Mouse (Mus musculus): ENCODE measurements around the gene Zdhhc25.

Zdhhc25 gene

DNA sequence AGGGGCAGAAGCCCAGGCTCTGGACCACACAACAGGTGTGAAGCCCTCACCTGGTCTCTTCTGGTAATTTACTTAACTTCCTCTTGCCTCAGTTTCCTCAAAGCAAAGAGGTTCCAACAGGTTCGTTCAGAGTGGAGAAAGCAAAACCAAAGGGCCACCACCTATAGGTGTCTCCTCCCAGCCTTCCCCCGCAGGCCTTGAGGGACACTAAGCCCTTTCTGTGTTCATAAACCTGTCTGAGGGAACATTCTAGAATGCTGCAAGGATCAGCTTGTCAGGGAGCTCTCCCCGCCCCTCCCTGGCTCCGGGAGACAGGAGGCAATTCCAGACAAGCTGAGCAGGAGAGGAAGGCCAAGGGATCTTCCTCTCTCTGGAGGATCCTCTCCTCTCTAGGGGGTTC lies at the start of gene Zdhhc25:
Gene Zdhhc25, plus strand, starts transcription at position 301 of the 400 bp plus-strand sequence.
- DNase-seq (ENCODE audit: low spot score in 2 of 2) = no peak

GRCm38 (mm10) chr15:88552852-88553251 lies 47.2 kb upstream of the Zdhhc25 start:
- DNase-seq (ENCODE audit: low spot score in 2 of 2) = no peak

DNA sequence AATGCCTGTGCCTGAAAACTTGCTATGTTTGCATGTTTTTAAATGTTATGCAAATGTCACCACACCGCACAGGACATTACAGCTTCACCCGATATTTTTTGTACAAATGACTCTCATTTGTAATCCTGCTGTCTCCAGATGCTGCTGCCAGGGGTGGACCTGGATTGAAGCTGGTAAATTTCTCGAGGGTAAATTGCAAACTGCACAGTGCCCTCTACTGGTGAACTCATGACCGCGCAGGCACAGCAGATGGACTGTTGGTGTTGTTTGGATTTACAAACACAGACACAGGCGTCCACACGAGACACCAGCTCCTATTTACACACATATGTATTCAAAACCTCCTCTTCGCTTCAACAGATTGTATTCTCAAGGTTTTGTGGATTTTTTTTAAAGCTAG lies 44.6 kb upstream of the Zdhhc25 start:
- DNase-seq (ENCODE audit: low spot score in 2 of 2) = peak in 1 of 2 experiments; percentile 35

- no peak for DNase-seq (ENCODE audit: low spot score in 2 of 2)
Measured at GRCm38 (mm10) chr15:88560637-88561036, 39.5 kb upstream of the Zdhhc25 start.

DNA sequence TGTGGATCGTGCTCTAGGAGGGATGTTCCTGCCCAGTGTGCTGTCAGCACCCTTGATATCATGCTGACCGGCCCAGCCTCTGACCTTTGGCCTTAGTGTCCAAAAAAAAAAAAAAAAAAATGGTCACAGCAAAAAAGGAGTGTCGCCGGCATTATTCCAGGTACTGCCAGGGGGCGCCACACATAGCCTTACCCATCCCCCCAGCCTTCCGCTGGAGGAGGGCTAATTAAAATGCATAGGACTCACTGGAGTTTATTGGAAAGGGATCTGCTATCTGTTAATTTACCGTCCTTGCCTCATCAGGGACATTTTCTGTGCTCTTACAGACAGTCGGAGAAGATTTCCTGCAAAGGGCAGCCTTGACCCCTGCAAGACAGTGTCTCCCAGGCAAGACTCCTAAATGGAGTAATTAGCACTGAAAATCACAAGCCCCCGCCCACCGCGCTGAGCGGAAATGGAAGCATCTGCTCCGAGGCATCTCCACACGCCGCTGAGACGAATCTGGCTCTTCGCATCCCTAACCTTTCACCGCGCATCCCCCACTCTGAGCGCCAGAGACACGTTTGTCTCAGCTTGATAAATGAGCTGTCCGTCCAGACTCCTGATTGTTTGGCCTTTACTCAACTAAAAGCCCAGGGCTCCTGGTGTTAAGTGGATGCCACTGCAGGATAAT lies 38.9 kb upstream of the Zdhhc25 start:
- DNase-seq (ENCODE audit: low spot score in 2 of 2) = no peak

DNA sequence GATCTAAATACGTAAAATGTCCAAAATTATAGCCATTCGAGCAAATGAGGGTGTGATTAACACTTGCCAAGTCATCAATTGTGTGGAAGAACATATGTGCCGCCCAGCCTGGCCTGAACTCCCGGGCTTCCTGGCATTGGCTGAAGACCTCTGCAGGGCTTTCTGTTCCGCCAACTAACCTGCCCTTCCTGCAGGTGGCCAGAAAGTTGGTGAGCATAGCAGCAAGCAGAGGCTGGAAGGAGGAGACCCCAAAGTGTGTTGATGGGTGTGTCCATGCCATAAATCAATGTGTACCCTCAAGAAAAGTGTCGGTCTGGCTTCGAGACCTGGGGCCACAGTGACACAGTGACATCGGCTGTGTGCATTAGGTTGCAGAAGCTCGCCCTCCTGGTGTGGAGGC lies 34.8 kb upstream of the Zdhhc25 start:
- DNase-seq (ENCODE audit: low spot score in 2 of 2) = no peak

DNA sequence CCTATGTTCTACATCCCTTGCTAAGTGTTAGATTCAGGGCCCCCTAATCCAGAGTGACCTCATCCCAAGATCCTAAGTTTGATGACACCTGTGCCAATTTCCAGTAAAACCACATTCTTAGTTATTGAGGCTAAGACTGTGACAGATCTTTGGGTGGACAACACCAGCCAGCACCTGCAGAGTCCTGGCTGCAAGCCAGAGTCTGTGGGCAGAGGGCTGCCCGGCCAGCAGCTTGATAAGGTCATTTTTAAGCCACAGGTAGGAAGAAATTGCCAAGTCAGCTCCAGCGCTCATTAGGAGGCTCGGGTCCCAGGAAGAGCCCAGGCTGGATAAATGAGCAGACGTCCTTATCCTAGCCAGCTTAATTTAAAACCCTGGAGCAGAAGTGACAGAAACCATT lies 34.3 kb upstream of the Zdhhc25 start:
- DNase-seq (ENCODE audit: low spot score in 2 of 2) = no peak

GRCm38 (mm10) chr15:88570697-88571096 lies 29.4 kb upstream of the Zdhhc25 start:
- peak in 1 of 2 experiments; percentile 7 for DNase-seq (ENCODE audit: low spot score in 2 of 2)

DNA sequence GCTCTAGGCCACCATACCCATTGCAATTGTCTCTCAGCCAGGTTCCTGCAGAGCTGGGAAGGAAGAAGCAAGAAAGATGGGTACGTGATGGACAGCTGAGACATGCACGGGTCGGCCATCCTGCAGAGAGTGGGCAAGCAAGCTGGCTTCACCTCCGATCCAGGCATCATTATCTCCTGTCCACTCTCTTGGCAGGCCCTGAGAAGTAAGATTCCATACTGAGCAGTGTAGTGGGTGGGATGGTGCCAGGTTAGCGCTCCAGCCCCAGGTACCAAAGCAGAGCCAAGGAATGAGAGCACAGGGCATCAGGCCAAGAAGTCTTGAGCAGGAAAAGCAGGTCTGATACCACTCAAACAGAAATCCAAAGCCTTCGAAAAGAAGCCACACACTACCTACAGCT lies 20.6 kb upstream of the Zdhhc25 start:
- no peak for DNase-seq (ENCODE audit: low spot score in 2 of 2)

GRCm38 (mm10) chr15:88602496-88602895 lies 2.4 kb downstream of the Zdhhc25 start:
- DNase-seq (ENCODE audit: low spot score in 2 of 2) = no peak

- DNase-seq (ENCODE audit: low spot score in 2 of 2) = no peak
Measured at GRCm38 (mm10) chr15:88603091-88603732, 3.1 kb downstream of the Zdhhc25 start.

DNA sequence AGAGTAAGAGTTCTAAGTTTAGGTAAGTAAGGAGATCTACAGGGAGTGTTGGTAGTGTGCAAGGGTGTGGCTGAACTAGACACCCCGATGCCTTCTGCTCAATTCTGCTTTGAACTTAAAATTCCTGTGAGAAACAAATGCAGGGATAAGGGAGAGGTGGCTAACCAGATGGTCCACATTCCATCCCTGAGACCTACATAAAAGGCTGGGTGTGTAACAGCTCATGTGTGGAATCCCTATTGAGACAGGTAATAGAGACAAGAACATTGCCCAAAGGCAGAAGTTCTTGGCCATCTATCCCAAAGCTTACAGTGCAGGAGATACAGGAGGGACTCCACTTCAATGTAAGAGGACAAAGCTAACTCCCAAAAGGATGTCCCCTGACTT lies 3.6 kb downstream of the Zdhhc25 start:
- DNase-seq (ENCODE audit: low spot score in 2 of 2) = no peak

- no peak for DNase-seq (ENCODE audit: low spot score in 2 of 2)
Measured at GRCm38 (mm10) chr15:88604669-88605414, 4.7 kb downstream of the Zdhhc25 start.

GRCm38 (mm10) chr15:88605415-88605785 lies 5.3 kb downstream of the Zdhhc25 start:
- no peak for DNase-seq (ENCODE audit: low spot score in 2 of 2)

GRCm38 (mm10) chr15:88617125-88617524 lies 17.0 kb downstream of the Zdhhc25 start:
- no peak for DNase-seq (ENCODE audit: low spot score in 2 of 2)

DNA sequence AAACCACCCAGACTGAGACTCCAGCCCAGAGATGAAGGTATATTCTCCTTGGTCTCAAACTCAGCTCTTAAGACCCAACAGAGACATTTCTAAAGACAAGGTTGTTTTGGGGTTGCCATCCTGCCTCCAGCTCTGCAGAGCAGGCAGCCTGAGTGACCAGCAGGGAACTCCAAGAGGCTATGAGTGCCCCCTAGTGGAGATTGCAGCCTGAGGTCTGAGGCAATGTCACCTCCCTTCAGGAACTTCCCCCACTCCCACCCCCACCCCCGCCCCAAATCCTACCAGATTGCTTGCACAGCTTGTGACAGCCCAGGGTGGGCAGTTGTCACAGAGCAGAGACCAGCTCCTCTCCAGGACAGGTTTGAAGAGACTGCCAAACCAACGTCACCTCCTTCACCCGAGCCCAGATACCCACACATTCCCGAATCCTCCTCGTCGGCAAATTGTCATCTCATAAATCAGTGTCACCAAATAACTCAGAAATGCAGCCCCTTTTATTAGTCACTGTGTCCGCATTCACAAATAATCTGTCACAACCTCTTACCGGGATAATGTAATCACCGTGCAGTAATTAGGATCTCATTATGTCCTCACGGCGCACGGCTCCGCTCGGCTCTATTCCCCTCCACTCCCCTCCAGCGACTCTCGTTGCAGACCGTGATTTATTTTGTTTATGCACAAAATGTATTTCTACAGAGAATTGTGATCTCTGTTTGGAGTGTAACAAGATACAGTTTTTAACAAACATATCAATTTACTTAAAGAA lies 18.1 kb downstream of the Zdhhc25 start:
- DNase-seq (ENCODE audit: low spot score in 2 of 2) = peak in 1 of 2 experiments; percentile 32

DNA sequence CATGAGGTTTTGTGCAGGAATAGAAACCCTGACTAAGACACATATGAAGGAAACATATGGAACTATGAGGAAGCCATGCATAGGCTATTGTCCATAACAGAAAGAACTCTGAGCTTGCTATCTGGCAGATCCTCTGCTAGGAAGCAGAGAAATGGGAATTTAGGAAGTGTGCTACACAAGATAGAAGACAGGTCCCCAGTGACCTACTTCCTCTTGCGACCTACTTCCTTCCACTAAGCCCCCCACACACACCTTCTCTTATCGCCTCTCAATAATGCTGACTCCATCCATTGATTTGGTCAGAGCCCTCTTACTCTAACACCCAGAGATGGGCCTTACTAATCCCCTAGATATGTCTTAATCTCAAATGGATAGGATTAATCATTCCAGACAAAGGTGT lies 19.9 kb downstream of the Zdhhc25 start:
- no peak for DNase-seq (ENCODE audit: low spot score in 2 of 2)

GRCm38 (mm10) chr15:88623891-88624290 lies 23.8 kb downstream of the Zdhhc25 start:
- DNase-seq (ENCODE audit: low spot score in 2 of 2) = no peak

DNA sequence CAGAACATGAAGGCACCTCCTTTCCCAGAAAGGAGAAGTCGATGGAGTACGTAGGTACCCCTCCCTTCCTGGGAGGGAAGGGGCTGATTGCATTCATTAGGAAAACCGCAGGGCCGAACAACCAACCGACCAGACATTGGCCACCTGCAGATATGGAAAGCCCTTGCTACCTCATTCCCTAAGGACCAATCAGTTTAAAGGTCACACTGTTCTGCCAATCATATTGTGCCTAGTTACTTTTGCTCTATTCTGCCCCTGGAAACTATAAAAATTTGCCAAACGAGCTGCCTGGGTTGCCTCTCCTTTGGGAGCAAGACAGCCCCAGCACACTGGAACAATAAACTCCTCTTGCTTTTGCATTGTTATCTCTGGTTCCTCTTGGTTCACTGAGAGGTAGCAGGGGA lies 24.8 kb downstream of the Zdhhc25 start:
- no peak for DNase-seq (ENCODE audit: low spot score in 2 of 2)

- no peak for DNase-seq (ENCODE audit: low spot score in 2 of 2)
Measured at GRCm38 (mm10) chr15:88625303-88626066, 25.4 kb downstream of the Zdhhc25 start.

GRCm38 (mm10) chr15:88626886-88627488 lies 26.9 kb downstream of the Zdhhc25 start:
- no peak for DNase-seq (ENCODE audit: low spot score in 2 of 2)
